Mouse (Mus musculus) v-Abl transformed pro-B cells (cell line): Measurements from ENCODE around the gene Irx2.

ENCODE experiments used
- in situ Hi-C, 2 experiments: fragments of 400-800 bp; cut with MboI; formaldehyde crosslinking; loops; one replicate each; pipeline ENCODE4 v1.15.1; 2025; ENCODE audit not compliant: unreplicated experiment in 2 of 2

Irx2 gene

DNA sequence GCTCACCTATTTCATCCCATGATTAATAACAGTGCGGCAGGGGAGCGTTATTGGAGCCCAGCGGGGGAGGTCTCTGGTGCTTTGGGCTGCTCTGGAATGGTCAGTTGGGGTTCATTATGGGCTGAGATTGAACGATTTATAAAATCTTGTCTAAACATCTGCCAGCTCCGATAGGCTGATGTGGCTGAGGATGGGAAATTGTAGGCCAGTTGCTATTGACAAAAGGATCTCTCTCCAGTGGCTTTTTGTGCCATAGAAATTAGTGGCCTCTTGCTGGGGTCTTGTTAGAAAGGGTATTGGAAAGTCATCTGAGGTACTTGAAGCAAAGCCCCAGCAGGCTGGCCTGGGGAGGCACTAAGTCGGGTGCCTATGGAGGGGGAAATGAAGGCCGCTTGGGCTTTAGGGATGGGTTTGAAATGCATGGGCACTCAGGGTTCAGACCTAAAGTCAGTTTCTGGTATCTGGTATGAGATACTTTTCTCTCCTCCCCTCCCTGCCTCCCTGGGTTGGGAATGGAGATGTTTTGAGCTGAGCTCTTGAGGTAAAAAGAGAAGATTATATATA is 6.2 kb downstream of the Irx2 start:
- in situ Hi-C loops, result no loop called here

DNA sequence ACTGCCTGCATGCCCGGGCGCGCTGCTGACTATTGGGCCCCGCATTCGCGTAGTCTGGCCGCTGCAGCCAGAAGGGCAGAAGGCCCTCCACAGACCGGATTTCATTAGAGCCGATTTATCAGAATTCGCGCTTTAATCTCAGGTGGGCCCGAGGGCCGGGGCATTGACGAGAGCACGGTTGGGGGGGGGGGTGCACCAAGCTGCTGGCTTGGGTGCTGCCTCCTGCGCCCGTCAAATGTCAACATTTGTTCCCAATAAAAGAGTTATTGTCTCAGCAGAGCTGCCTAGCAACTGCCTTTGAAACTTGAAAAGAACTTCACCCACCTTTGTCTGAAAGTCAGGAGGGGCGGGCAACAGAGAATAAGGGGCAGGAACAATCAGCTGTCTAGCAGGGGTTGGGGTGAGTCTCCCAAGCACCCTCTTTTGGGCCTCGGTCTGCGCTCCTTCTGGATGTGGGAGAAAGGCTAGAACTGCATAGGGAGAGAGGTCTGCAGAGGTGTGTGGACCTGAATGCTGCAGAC is 7.8 kb downstream of the Irx2 start:
- in situ Hi-C loops, result no loop called here

- in situ Hi-C loops, result no loop called here
Measured at GRCm38 (mm10) chr13:72637536-72637935, 8.9 kb downstream of the Irx2 start.

GRCm38 (mm10) chr13:72638401-72639130 is 9.9 kb downstream of the Irx2 start:
- in situ Hi-C loops, result no loop called here

- in situ Hi-C loops, result no loop called here
Measured at GRCm38 (mm10) chr13:72639441-72640130, 11.0 kb downstream of the Irx2 start.

GRCm38 (mm10) chr13:72640131-72640521 is 11.5 kb downstream of the Irx2 start:
- in situ Hi-C loops, result no loop called here

DNA sequence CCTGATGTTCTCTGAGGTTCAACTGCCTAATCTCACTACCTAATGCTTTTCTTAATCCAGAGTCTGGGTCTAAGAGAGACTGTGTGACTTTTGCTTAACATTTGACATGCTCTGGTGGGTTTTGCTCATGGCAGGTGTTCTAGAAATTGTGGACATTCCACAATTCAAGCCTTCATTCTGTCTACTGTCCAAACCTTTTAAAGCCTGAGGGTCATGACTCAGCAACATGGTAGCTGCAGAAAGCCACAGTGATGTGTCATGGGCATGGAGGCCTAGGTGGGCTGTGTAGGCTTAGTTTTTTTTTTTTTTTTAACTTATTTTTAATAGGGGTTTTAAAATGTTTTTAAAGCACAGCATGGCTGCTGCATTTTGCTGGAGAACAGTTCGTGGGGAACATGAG is 27.8 kb downstream of the Irx2 start:
- in situ Hi-C loops, result no loop called here

DNA sequence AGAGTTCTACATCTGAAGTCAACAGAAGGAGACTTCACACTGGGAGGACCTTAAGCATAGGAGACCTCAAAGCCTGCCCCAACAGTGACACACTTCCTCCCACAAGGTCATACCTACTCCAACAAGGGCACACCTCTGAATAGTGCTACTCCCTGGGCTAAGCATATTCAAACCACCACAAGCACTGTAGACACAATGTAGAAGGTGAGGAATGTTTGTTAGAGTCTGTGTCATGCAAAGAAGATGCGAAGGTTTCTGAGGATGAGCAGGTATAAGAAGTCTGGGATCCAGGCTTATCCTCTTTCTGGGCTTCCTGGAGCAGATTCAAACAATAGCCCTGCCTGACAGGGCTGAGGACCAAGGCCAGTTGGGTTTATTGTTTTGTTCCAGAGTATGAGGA is 47.2 kb downstream of the Irx2 start:
- in situ Hi-C loops, result no loop called here
